Mouse (Mus musculus) small intestine, adult 2 months (tissue): Measurements from ENCODE around the gene Ssu2.

Experiments used
- CTCF ChIP-seq: fragments of 200-500 bp; IDR thresholded peaks from 2 replicates; pipeline ENCODE4 v1.5.1; 2012; ENCODE audit warnings: low read depth, mild to moderate bottlenecking, control low read depth, inconsistent platforms, low read length, moderate library complexity, mixed read lengths; ENCODE audit not compliant: insufficient replicate concordance, insufficient read length; ENCODE audit errors: extremely low read depth
- POLR2A ChIP-seq: fragments of 200-500 bp; IDR thresholded peaks from 2 replicates; pipeline ENCODE4 v1.6.1; 2012; ENCODE audit warnings: low read depth, mild to moderate bottlenecking, control low read depth, inconsistent platforms, low read length, moderate library complexity

DNA sequence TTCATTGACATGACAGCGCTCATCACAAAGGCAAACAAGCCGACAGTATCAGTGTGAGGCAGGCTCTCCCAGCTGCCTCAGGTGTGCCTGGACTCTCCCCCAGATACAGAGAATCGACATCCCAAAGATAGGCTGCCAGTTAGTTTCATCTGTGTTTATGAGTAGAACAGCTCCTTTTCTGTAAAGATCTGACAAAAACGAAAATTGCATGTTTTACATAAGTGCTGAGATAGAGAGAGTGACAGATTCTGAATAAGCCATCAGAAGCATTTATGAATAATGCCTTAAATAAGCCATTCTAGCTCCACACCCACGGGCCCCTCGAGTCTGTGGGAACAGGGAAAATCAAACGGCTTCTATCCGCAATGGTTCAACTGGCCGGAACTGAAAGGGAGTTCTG is 31.5 kb upstream of the Ssu2 start:
- TF ChIP-seq CTCF (no peak), POLR2A (no peak)
